Mouse (Mus musculus) MEL (cell line): ENCODE data around the gene Cdc42ep4. TPM values are rescaled to one million over a fixed set of nuclear protein-coding genes. Genes with fewer than 3 reads are reported as not detected.

Experiments used
- BHLHE40 ChIP-seq: IDR thresholded peaks from 2 replicates; pipeline ENCODE4 v1.6.1; 2012; ENCODE audit warnings: low read depth, mild to moderate bottlenecking, inconsistent platforms, low read length, improper control_type of control experiment, borderline replicate concordance
- CHD2 ChIP-seq: IDR thresholded peaks from 2 replicates; pipeline ENCODE4 v1.6.1; 2011; ENCODE audit warnings: low read length, improper control_type of control experiment
- CTCF ChIP-seq, 3 experiments: IDR thresholded peaks in 2 of 3; conservative IDR thresholded peaks in 1 of 3; 2 replicates each; pipeline ENCODE4 v1.5.1; 2011 to 2012; ENCODE audit warnings: low read length in 3 of 3, low read depth in 2 of 3, mild to moderate bottlenecking in 2 of 3, improper control_type of control experiment in 1 of 3, inconsistent platforms in 1 of 3, mixed read lengths in 1 of 3, moderate library complexity in 1 of 3; ENCODE audit not compliant: control insufficient read depth in 1 of 3, insufficient read depth in 1 of 3, poor library complexity in 1 of 3, severe bottlenecking in 1 of 3
- E2F4 ChIP-seq: IDR thresholded peaks from 2 replicates; pipeline ENCODE4 v1.6.1; 2011; ENCODE audit warnings: low read depth, low read length, improper control_type of control experiment, borderline replicate concordance
- ELF1 ChIP-seq: IDR thresholded peaks from 2 replicates; pipeline ENCODE4 v1.6.1; 2014; ENCODE audit warnings: low read depth, mild to moderate bottlenecking, inconsistent platforms, low read length, improper control_type of control experiment, moderate library complexity
- GATA1 ChIP-seq: IDR thresholded peaks from 2 replicates; pipeline ENCODE4 v1.6.1; 2011; ENCODE audit warnings: low read depth, low read length, improper control_type of control experiment
- KAT2A ChIP-seq: conservative IDR thresholded peaks from 2 replicates; pipeline ENCODE4 v1.6.1; 2012; ENCODE audit warnings: low read depth, low read length, improper control_type of control experiment, inconsistent platforms
- MAFK ChIP-seq: IDR thresholded peaks from 2 replicates; pipeline ENCODE4 v1.6.1; 2011; ENCODE audit warnings: low read depth, mild to moderate bottlenecking, low read length, improper control_type of control experiment, borderline replicate concordance
- MAX ChIP-seq: IDR thresholded peaks from 2 replicates; pipeline ENCODE4 v1.6.1; 2011; ENCODE audit warnings: low read length, improper control_type of control experiment
- MAZ ChIP-seq: IDR thresholded peaks from 2 replicates; pipeline ENCODE4 v1.6.1; 2012; ENCODE audit warnings: low read depth, mild to moderate bottlenecking, inconsistent platforms, low read length, improper control_type of control experiment
- MEF2A ChIP-seq: IDR thresholded peaks from 2 replicates; pipeline ENCODE4 v1.6.1; 2014; ENCODE audit warnings: low read depth, mild to moderate bottlenecking, inconsistent platforms, low read length, improper control_type of control experiment; ENCODE audit not compliant: poor library complexity, insufficient replicate concordance, severe bottlenecking; ENCODE audit errors: extremely low read depth
- MXI1 ChIP-seq: IDR thresholded peaks from 2 replicates; pipeline ENCODE4 v1.6.1; 2011; ENCODE audit warnings: mild to moderate bottlenecking, low read depth, low read length, improper control_type of control experiment
- MYB ChIP-seq: IDR thresholded peaks from 2 replicates; pipeline ENCODE4 v1.6.1; 2011; ENCODE audit warnings: mild to moderate bottlenecking, low read depth, low read length, improper control_type of control experiment
- NELFE ChIP-seq: IDR thresholded peaks from 2 replicates; pipeline ENCODE4 v1.6.1; 2011; ENCODE audit warnings: low read depth, low read length, improper control_type of control experiment
- NRF1 ChIP-seq: IDR thresholded peaks from 2 replicates; pipeline ENCODE4 v1.6.1; 2014; ENCODE audit warnings: low read depth, mild to moderate bottlenecking, inconsistent platforms, low read length, improper control_type of control experiment, moderate library complexity; ENCODE audit not compliant: poor library complexity, insufficient read depth, severe bottlenecking
- POLR2A ChIP-seq, 2 experiments: IDR thresholded peaks; 2 replicates each; pipeline ENCODE4 v1.6.1; 2011 to 2012; ENCODE audit warnings: low read length in 2 of 2, mild to moderate bottlenecking in 2 of 2, control low read depth in 1 of 2, improper control_type of control experiment in 1 of 2, low read depth in 1 of 2, moderate library complexity in 1 of 2; ENCODE audit not compliant: control insufficient read depth in 1 of 2, insufficient read depth in 1 of 2, poor library complexity in 1 of 2
- POLR2AphosphoS5 ChIP-seq: IDR thresholded peaks from 2 replicates; pipeline ENCODE4 v1.6.1; 2012; ENCODE audit warnings: low read depth, borderline replicate concordance, mild to moderate bottlenecking, inconsistent platforms, low read length, moderate library complexity, mixed read lengths
- TAL1 ChIP-seq: IDR thresholded peaks from 2 replicates; pipeline ENCODE4 v1.6.1; 2012; ENCODE audit warnings: mild to moderate bottlenecking, inconsistent platforms, low read length, moderate library complexity, mixed read lengths
- TBP ChIP-seq: IDR thresholded peaks from 2 replicates; pipeline ENCODE4 v1.8.0; 2011; ENCODE audit warnings: low read depth, low read length, improper control_type of control experiment
- TCF12 ChIP-seq: IDR thresholded peaks from 2 replicates; pipeline ENCODE4 v1.6.1; 2014; ENCODE audit warnings: low read depth, mild to moderate bottlenecking, inconsistent platforms, low read length, improper control_type of control experiment, moderate library complexity
- UBTF ChIP-seq: IDR thresholded peaks from 2 replicates; pipeline ENCODE4 v1.6.1; 2012; ENCODE audit warnings: low read depth, mild to moderate bottlenecking, inconsistent platforms, low read length, improper control_type of control experiment, moderate library complexity, borderline replicate concordance; ENCODE audit not compliant: insufficient read depth
- ZC3H11A ChIP-seq: IDR thresholded peaks from 2 replicates; pipeline ENCODE4 v1.6.1; 2012; ENCODE audit warnings: low read depth, mild to moderate bottlenecking, inconsistent platforms, low read length, improper control_type of control experiment
- ZKSCAN1 ChIP-seq: IDR thresholded peaks from 2 replicates; pipeline ENCODE4 v1.6.1; 2012; ENCODE audit warnings: low read depth, mild to moderate bottlenecking, inconsistent platforms, low read length, improper control_type of control experiment, moderate library complexity
- polyA plus RNA-seq, 2 experiments: library from polyadenylated mRNA; stranded (reverse) in 1 of 2; unstranded in 1 of 2; fragments of >175 nt in 1 of 2; fragments of >200 nt in 1 of 2; gene quantifications; 2 replicates each; pipeline versions ENCODE4 v1.2.1 to v1.2.4; 2012; ENCODE audit warnings: low replicate concordance in 2 of 2, low read depth in 1 of 2; ENCODE audit not compliant: insufficient read length in 2 of 2, insufficient read depth in 1 of 2, missing spikeins in 1 of 2
- total RNA-seq: library from RNA; depleted of rRNA; stranded (reverse); fragments of 300-350 nt; gene quantifications from 2 replicates; pipeline ENCODE4 v1.2.3, GENCODE M21; 2012

Gene Cdc42ep4
- total and polyA plus RNA-seq, 3 experiments, result 27.7 to 39.0 TPM; not detected in 1

DNA sequence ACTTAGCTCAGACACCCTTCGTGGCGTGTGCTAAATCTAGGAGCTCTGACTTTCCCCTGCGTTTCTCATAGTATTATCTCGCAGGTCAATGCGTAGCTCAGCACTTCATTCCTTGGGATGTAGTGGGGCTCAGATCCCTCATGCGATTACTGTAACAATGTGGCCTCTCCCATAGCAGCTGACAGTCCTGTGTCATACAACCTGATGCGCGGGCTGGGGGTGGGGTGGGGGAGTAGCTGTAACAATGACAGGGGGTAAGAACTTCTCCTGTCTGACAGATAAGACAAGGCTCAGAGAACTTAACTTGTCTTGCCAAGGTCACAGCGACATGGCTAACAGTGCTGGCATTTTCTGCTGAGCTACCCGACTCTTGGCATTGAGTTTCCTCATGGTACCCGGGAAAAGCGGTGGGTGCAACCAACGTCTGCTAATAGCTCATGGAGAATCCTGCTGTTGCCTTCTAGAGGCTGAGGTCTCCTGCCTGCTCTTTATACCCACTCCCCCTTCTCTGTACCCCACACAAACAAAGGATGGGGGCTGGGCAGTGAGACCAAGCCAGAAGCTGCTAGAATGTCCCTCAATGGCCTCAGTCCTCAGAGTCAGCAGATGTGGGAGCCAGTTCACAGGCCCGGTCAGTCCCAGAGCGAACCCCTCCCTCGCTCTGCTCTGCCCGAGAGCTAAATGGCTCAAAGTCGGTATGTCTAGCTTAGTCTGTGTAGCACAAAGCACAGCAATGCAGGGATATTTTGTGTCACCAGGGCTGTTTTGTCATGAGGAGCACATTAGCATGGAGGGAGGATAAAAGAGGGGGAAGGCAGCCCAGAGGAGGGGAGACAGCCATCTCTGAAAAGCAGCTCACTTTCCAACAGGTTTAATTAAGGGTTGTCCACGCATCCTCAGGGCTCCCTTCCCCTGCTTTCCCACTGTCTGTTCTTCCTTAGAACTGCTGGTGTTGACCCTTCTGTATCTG lies 45.6 kb upstream of the Cdc42ep4 start (continued):
- peak; percentile 28; the same call in 1 of the 2 replicates for TF ChIP-seq ZC3H11A
- TF ChIP-seq ZKSCAN1, result peak; percentile 13; the same call in 1 of the 2 replicates
- TF ChIP-seq UBTF, result no peak; the same call in 1 of the 2 replicates
- TF ChIP-seq TAL1, result no peak
- no peak for TF ChIP-seq KAT2A
- no peak for TF ChIP-seq MEF2A
- peak; percentile 28; the same call in 1 of the 2 replicates for TF ChIP-seq NRF1
- TF ChIP-seq MAZ, result peak; percentile 92
- peak in 1 of 2 experiments; percentile 25; a peak in 1 of 4 replicates for TF ChIP-seq POLR2A (IDR thresholded peaks at IDR 0.05; ENCODE audit: control insufficient read depth in 1 of 2, insufficient read depth in 1 of 2, low read depth in 1 of 2, low read length in 2 of 2, poor library complexity in 1 of 2)
- 0 out of 2 replicates have a peak, but pooled peaks have one; percentile 18 for TF ChIP-seq E2F4
- TF ChIP-seq BHLHE40, result peak; percentile 61; the same call in 1 of the 2 replicates
- TF ChIP-seq MAX, result no peak
- peak; percentile 35; the same call in 1 of the 2 replicates for TF ChIP-seq ELF1
- peak; percentile 49; the same call in 1 of the 2 replicates for TF ChIP-seq CHD2
- peak; percentile 15; the same call in 1 of the 2 replicates for TF ChIP-seq GATA1
- TF ChIP-seq TBP, result no peak
- TF ChIP-seq MYB, result no peak
- no peak for TF ChIP-seq POLR2AphosphoS5
- peak; percentile 36; the same call in 1 of the 2 replicates for TF ChIP-seq NELFE
- TF ChIP-seq CTCF (IDR thresholded peaks at IDR 0.05 in 2 of 3, conservative IDR thresholded peaks at IDR 0.05 in 1 of 3; ENCODE audit: control insufficient read depth in 1 of 3, insufficient read depth in 1 of 3, low read depth in 2 of 3, low read length in 3 of 3, poor library complexity in 1 of 3, severe bottlenecking in 1 of 3), result no peak
- no peak for TF ChIP-seq MAFK
- TF ChIP-seq MXI1, result peak; percentile 89
- TF ChIP-seq TCF12, result peak; percentile 77
